Mouse (Mus musculus): Measurements from ENCODE around the gene Fastkd5. TPM values are rescaled to one million over a fixed set of nuclear protein-coding genes. Genes with fewer than 3 reads are reported as not detected.

Gene Fastkd5
- polyA plus RNA-seq, 1 experiment from 2014 or later: 14.0 TPM

GRCm38 (mm10) chr2:130639276-130639675 is 9.4 kb upstream of the Fastkd5 start:
- Histone ChIP-seq H3K4me1 (ENCODE audit: control insufficient read depth, insufficient read depth, low read length) (peaks cover 20% of the 10 kb centered on the region), H3K27me3 (replicated peaks; ENCODE audit: control insufficient read depth, insufficient read depth, low read length) (peaks cover 37% of the 10 kb centered on the region), H3K36me3 (ENCODE audit: control insufficient read depth, insufficient read depth, low read length) (0 out of 2 replicates have a peak, but pooled peaks cover 5% of the 10 kb centered on the region), H3K9me3 (replicated peaks; ENCODE audit: control insufficient read depth, low read length) (no peaks in the 10 kb centered on the region), H3K9ac (ENCODE audit: low read length) (no peak overlapping the region), H3K4me3 (ENCODE audit: low read depth, low read length) (no peak overlapping the region), H3K4me2 (ENCODE audit: low read length) (no peak overlapping the region), H3K27ac (ENCODE audit: low read depth, low read length) (no peak overlapping the region)
- WGBS: 83% methylated on average over 6 of the region's 6 CpGs
- no peak for ATAC-seq
- DNase-seq (ENCODE audit: low spot score): no peak

- H3K9me3 ChIP-seq (replicated peaks; ENCODE audit: control insufficient read depth, low read length): no peaks in the 10 kb centered on the region
- H3K9ac ChIP-seq (ENCODE audit: low read length): no peak overlapping the region
- WGBS: 34% methylated on average over 16 of the region's 16 CpGs
- peaks cover 21% of the 10 kb centered on the region for H3K4me1 ChIP-seq (ENCODE audit: control insufficient read depth, insufficient read depth, low read length)
- no peak overlapping the region for H3K4me2 ChIP-seq (ENCODE audit: low read length)
- no peak overlapping the region for H3K4me3 ChIP-seq (ENCODE audit: low read depth, low read length)
- no peak for DNase-seq (ENCODE audit: low spot score)
- H3K27ac ChIP-seq (ENCODE audit: low read depth, low read length): no peak overlapping the region
- H3K27me3 ChIP-seq (replicated peaks; ENCODE audit: control insufficient read depth, insufficient read depth, low read length): peaks cover 39% of the 10 kb centered on the region
- no peak for ATAC-seq
- 0 out of 2 replicates have a peak, but pooled peaks cover 5% of the 10 kb centered on the region for H3K36me3 ChIP-seq (ENCODE audit: control insufficient read depth, insufficient read depth, low read length)
Observed at GRCm38 (mm10) chr2:130638101-130638611, 8.3 kb upstream of the Fastkd5 start.

- Histone ChIP-seq H3K9ac (ENCODE audit: low read length) (peak overlapping the region; percentile 17; the same call in 1 of the 2 replicates), H3K4me1 (ENCODE audit: control insufficient read depth, insufficient read depth, low read length) (peaks cover 12% of the 10 kb centered on the region), H3K4me3 (ENCODE audit: low read depth, low read length) (no peak overlapping the region), H3K27me3 (replicated peaks; ENCODE audit: control insufficient read depth, insufficient read depth, low read length) (peaks cover 39% of the 10 kb centered on the region), H3K9me3 (replicated peaks; ENCODE audit: control insufficient read depth, low read length) (no peaks in the 10 kb centered on the region), H3K4me2 (ENCODE audit: low read length) (no peak overlapping the region), H3K27ac (ENCODE audit: low read depth, low read length) (no peak overlapping the region), H3K36me3 (ENCODE audit: control insufficient read depth, insufficient read depth, low read length) (0 out of 2 replicates have a peak, but pooled peaks cover 5% of the 10 kb centered on the region)
- DNase-seq (ENCODE audit: low spot score) (peak; percentile 25), ATAC-seq (no peak)
- 23% methylated on average over 21 of the region's 21 CpGs for WGBS
Observed at GRCm38 (mm10) chr2:130635847-130636246, 6.0 kb upstream of the Fastkd5 start.

- DNase-seq (ENCODE audit: low spot score) (peak; percentile 14), ATAC-seq (peak; percentile 22; the same call in 1 of the 2 replicates)
- Histone ChIP-seq H3K4me2 (ENCODE audit: low read length) (peak overlapping the region; percentile 54), H3K9me3 (replicated peaks; ENCODE audit: control insufficient read depth, low read length) (no peaks in the 10 kb centered on the region), H3K27ac (ENCODE audit: low read depth, low read length) (no peak overlapping the region), H3K27me3 (replicated peaks; ENCODE audit: control insufficient read depth, insufficient read depth, low read length) (peaks cover 39% of the 10 kb centered on the region), H3K36me3 (ENCODE audit: control insufficient read depth, insufficient read depth, low read length) (0 out of 2 replicates have a peak, but pooled peaks cover 5% of the 10 kb centered on the region), H3K4me3 (ENCODE audit: low read depth, low read length) (peak overlapping the region; percentile 23), H3K4me1 (ENCODE audit: control insufficient read depth, insufficient read depth, low read length) (peaks cover 12% of the 10 kb centered on the region), H3K9ac (ENCODE audit: low read length) (peak overlapping the region; percentile 51)
- WGBS: 4% methylated on average over 38 of the region's 38 CpGs
Observed at GRCm38 (mm10) chr2:130634739-130635411, 5.0 kb upstream of the Fastkd5 start.

GRCm38 (mm10) chr2:130634006-130634738 is 4.3 kb upstream of the Fastkd5 start:
- H3K36me3 ChIP-seq (ENCODE audit: control insufficient read depth, insufficient read depth, low read length): 0 out of 2 replicates have a peak, but pooled peaks cover 5% of the 10 kb centered on the region
- DNase-seq (ENCODE audit: low spot score): peak; percentile 7
- H3K9ac ChIP-seq (ENCODE audit: low read length): peak overlapping the region; percentile 51; the same call in 1 of the 2 replicates
- peaks cover 12% of the 10 kb centered on the region for H3K4me1 ChIP-seq (ENCODE audit: control insufficient read depth, insufficient read depth, low read length)
- H3K27me3 ChIP-seq (replicated peaks; ENCODE audit: control insufficient read depth, insufficient read depth, low read length): peaks cover 39% of the 10 kb centered on the region
- peak; percentile 13; the same call in 1 of the 2 replicates for ATAC-seq
- WGBS: 12% methylated on average over 14 of the region's 14 CpGs
- peak overlapping the region; percentile 23; the same call in 1 of the 2 replicates for H3K4me3 ChIP-seq (ENCODE audit: low read depth, low read length)
- no peak overlapping the region for H3K27ac ChIP-seq (ENCODE audit: low read depth, low read length)
- no peaks in the 10 kb centered on the region for H3K9me3 ChIP-seq (replicated peaks; ENCODE audit: control insufficient read depth, low read length)
- peak overlapping the region; percentile 54 for H3K4me2 ChIP-seq (ENCODE audit: low read length)

- DNase-seq (ENCODE audit: low spot score) (peak; percentile 28), ATAC-seq (no peak)
- H3K27me3 ChIP-seq (replicated peaks; ENCODE audit: control insufficient read depth, insufficient read depth, low read length): peaks cover 35% of the 10 kb centered on the region
Observed at GRCm38 (mm10) chr2:130632887-130633675, 3.3 kb upstream of the Fastkd5 start.

GRCm38 (mm10) chr2:130632416-130632815 is 2.6 kb upstream of the Fastkd5 start:
- H3K4me3 ChIP-seq (ENCODE audit: low read depth, low read length): no peak overlapping the region
- DNase-seq (ENCODE audit: low spot score) (peak; percentile 20), ATAC-seq (no peak)
- H3K36me3 ChIP-seq (ENCODE audit: control insufficient read depth, insufficient read depth, low read length): peaks cover 9% of the 10 kb centered on the region
- no peak overlapping the region for H3K27ac ChIP-seq (ENCODE audit: low read depth, low read length)
- 33% methylated on average over 1 of the region's 1 CpGs for WGBS
- H3K4me1 ChIP-seq (ENCODE audit: control insufficient read depth, insufficient read depth, low read length): peaks cover 17% of the 10 kb centered on the region
- peaks cover 32% of the 10 kb centered on the region for H3K27me3 ChIP-seq (replicated peaks; ENCODE audit: control insufficient read depth, insufficient read depth, low read length)
- H3K9ac ChIP-seq (ENCODE audit: low read length): no peak overlapping the region
- no peaks in the 10 kb centered on the region for H3K9me3 ChIP-seq (replicated peaks; ENCODE audit: control insufficient read depth, low read length)
- no peak overlapping the region for H3K4me2 ChIP-seq (ENCODE audit: low read length)

More at GRCm38 (mm10) chr2:130632887-130633675, 3.3 kb upstream of the Fastkd5 start:
- Histone ChIP-seq H3K36me3 (ENCODE audit: control insufficient read depth, insufficient read depth, low read length) (0 out of 2 replicates have a peak, but pooled peaks cover 5% of the 10 kb centered on the region), H3K4me2 (ENCODE audit: low read length) (no peak overlapping the region), H3K27ac (ENCODE audit: low read depth, low read length) (no peak overlapping the region), H3K4me3 (ENCODE audit: low read depth, low read length) (no peak overlapping the region), H3K9me3 (replicated peaks; ENCODE audit: control insufficient read depth, low read length) (no peaks in the 10 kb centered on the region), H3K9ac (ENCODE audit: low read length) (no peak overlapping the region), H3K4me1 (ENCODE audit: control insufficient read depth, insufficient read depth, low read length) (peaks cover 17% of the 10 kb centered on the region)
- 42% methylated on average over 5 of the region's 5 CpGs for WGBS

- 3% methylated on average over 37 of the region's 37 CpGs for WGBS
- Histone ChIP-seq H3K4me3 (ENCODE audit: low read depth, low read length) (peak overlapping the region; percentile 100), H3K4me2 (ENCODE audit: low read length) (peak overlapping the region; percentile 70), H3K9ac (ENCODE audit: low read length) (peak overlapping the region; percentile 93), H3K27me3 (replicated peaks; ENCODE audit: control insufficient read depth, insufficient read depth, low read length) (peaks cover 2% of the 10 kb centered on the region; the same call in 1 of the 2 replicates), H3K27ac (ENCODE audit: low read depth, low read length) (peak overlapping the region; percentile 54), H3K36me3 (ENCODE audit: control insufficient read depth, insufficient read depth, low read length) (peaks cover 16% of the 10 kb centered on the region), H3K9me3 (replicated peaks; ENCODE audit: control insufficient read depth, low read length) (no peaks in the 10 kb centered on the region), H3K4me1 (ENCODE audit: control insufficient read depth, insufficient read depth, low read length) (peaks cover 7% of the 10 kb centered on the region)
- ATAC-seq: peak; percentile 47
- DNase-seq (ENCODE audit: low spot score): no peak
Observed at GRCm38 (mm10) chr2:130629080-130629838, 568 bp downstream of the Fastkd5 start.
